Mouse (Mus musculus) liver, embryonic 14.5 days (tissue): ENCODE data around the gene Trnp1. TPM values are rescaled to one million over a fixed set of nuclear protein-coding genes. Genes with fewer than 3 reads are reported as not detected.

Source experiments
- ATAC-seq: fragments of 200-750 bp; cut with Nextera tagmentation; 2 replicates; pipeline ENCODE4 v1.8.0; 2017; ENCODE audit warnings: moderate number of reproducible peaks, mild to moderate bottlenecking, moderate library complexity; ENCODE audit not compliant: insufficient read depth
- DNase-seq, 3 experiments: peaks; one replicate each; pipeline ENCODE4 v3.0.0-alpha.2; 2012 to 2013; ENCODE audit warnings: low read depth in 3 of 3, low spot score in 3 of 3
- H3K27ac ChIP-seq: fragments of 300-500 bp; sonication (generic); 2 replicates; pipeline ENCODE4 v1.5.1; 2014; ENCODE audit warnings: moderate library complexity, mild to moderate bottlenecking, control low read depth, inconsistent platforms
- H3K27me3 ChIP-seq: fragments of 300-500 bp; sonication (generic); 2 replicates; pipeline ENCODE4 v1.6.1; 2014; ENCODE audit warnings: mild to moderate bottlenecking, low read length, moderate library complexity; ENCODE audit not compliant: control insufficient read depth, insufficient read depth
- H3K36me3 ChIP-seq: fragments of 300-500 bp; sonication (generic); replicated peaks from 2 replicates; pipeline ENCODE4 v1.6.1; 2014; ENCODE audit warnings: low read depth; ENCODE audit not compliant: control insufficient read depth, insufficient read depth
- H3K4me1 ChIP-seq, 2 experiments: fragments of 200-500 bp in 1 of 2; fragments of 300-500 bp in 1 of 2; sonication (generic) in 1 of 2; replicated peaks; 2 replicates each; pipeline ENCODE4 v1.6.1; 2012 to 2014; ENCODE audit warnings: antibody characterized with exemption in 1 of 2, inconsistent platforms in 1 of 2, low read length in 1 of 2; ENCODE audit not compliant: control insufficient read depth in 2 of 2, insufficient read depth in 2 of 2
- H3K4me2 ChIP-seq: fragments of 300-500 bp; sonication (generic); 2 replicates; pipeline ENCODE4 v1.6.1; 2014; ENCODE audit warnings: low read depth, mild to moderate bottlenecking, control low read depth, moderate library complexity
- H3K4me3 ChIP-seq, 2 experiments: fragments of 200-500 bp in 1 of 2; fragments of 300-500 bp in 1 of 2; sonication (generic) in 1 of 2; 2 replicates each; pipeline ENCODE4 v1.5.1; 2012 to 2014; ENCODE audit warnings: low read depth in 2 of 2, low read length in 2 of 2, mild to moderate bottlenecking in 2 of 2, control low read depth in 1 of 2, inconsistent platforms in 1 of 2, moderate library complexity in 1 of 2; ENCODE audit not compliant: insufficient read depth in 1 of 2
- H3K9ac ChIP-seq: fragments of 300-500 bp; sonication (generic); replicated peaks from 2 replicates; pipeline ENCODE4 v1.6.1; 2014; ENCODE audit warnings: mild to moderate bottlenecking, control low read depth, moderate library complexity
- H3K9me3 ChIP-seq: fragments of 300-500 bp; sonication (generic); 2 replicates; pipeline ENCODE4 v1.6.1; 2016; ENCODE audit warnings: low read length, mixed read lengths; ENCODE audit not compliant: control insufficient read depth
- CTCF ChIP-seq: IDR thresholded peaks from 2 replicates; pipeline ENCODE4 v1.5.1; 2016; ENCODE audit warnings: antibody characterized with exemption, low read depth, control low read depth
- EP300 ChIP-seq: IDR thresholded peaks from 2 replicates; pipeline ENCODE4 v1.6.1; 2016; ENCODE audit warnings: antibody characterized with exemption, low read depth
- WGBS: fragments of 180-500 bp; shearing (Covaris S2); extraction: QIAGEN DNeasy Blood & Tissue Kit; methylation state at CpG from one replicate; pipeline ENCODE4 v1.1.7; 2014; ENCODE audit not compliant: insufficient replicate concordance; 5-methylcytosine and 5-hydroxymethylcytosine counted together
- polyA plus RNA-seq, 2 experiments: library from polyadenylated mRNA; depleted of rRNA in 1 of 2; stranded (reverse) in 1 of 2; unstranded in 1 of 2; fragments of >200 nt; fragmentation: Nextera tagmentation in 1 of 2; extraction: Ambion mirVana in 1 of 2; gene quantifications; 2 replicates each; pipeline versions ENCODE4 v1.2.1 to v1.2.3; 2012 to 2014

Gene Trnp1
- polyA plus RNA-seq, 2 experiments, result 0.04 TPM; not detected in 1

- DNase-seq, result no peak
- Histone ChIP-seq H3K36me3 (no peaks in the 10 kb centered on the region), H3K9ac (no peak overlapping the region), H3K4me1 (no peaks in the 10 kb centered on the region), H3K4me3 (no peak overlapping the region), H3K4me2 (no peak overlapping the region), H3K9me3 (no peaks in the 10 kb centered on the region), H3K27ac (no peak overlapping the region), H3K27me3 (peaks cover 5% of the 10 kb centered on the region; the same call in 1 of the 2 replicates)
- 48% methylated on average over 5 of the region's 5 CpGs for WGBS
- no peak for ATAC-seq
- no peak for TF ChIP-seq EP300
- TF ChIP-seq CTCF, result no peak
These were observed 12.7 kb upstream of the Trnp1 start for GRCm38 (mm10) chr4:133511050-133511449.

DNA sequence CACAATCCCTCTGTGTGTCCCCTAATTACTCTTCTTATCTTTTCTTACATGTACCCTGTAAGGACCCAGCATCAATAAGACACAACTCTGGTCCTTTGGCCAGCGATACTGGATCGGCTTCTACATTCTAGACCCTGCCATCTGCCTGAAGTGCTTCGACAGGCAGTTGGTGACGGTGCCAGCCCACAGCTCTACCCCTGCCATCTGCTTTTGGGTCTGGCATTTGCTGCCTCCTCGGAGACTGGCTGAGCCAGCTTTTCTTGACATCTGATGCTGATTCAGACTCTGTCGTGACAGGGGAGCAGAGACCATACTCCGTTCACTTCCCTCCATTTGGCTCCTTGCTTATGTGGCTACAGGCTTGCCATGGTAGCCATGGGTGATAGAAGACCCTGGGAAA lies 10.6 kb upstream of the Trnp1 start:
- TF ChIP-seq CTCF (no peak), EP300 (no peak)
- Histone ChIP-seq H3K4me3 (no peak overlapping the region), H3K9me3 (no peaks in the 10 kb centered on the region), H3K9ac (no peak overlapping the region), H3K4me2 (no peak overlapping the region), H3K36me3 (no peaks in the 10 kb centered on the region), H3K4me1 (no peaks in the 10 kb centered on the region), H3K27ac (no peak overlapping the region), H3K27me3 (peaks cover 13% of the 10 kb centered on the region)
- DNase-seq (no peak), ATAC-seq (no peak)
- 60% methylated on average over 7 of the region's 7 CpGs for WGBS

GRCm38 (mm10) chr4:133506573-133506972 lies 8.2 kb upstream of the Trnp1 start:
- no peak for ATAC-seq
- Histone ChIP-seq H3K27ac (no peak overlapping the region), H3K4me2 (no peak overlapping the region), H3K4me1 (no peaks in the 10 kb centered on the region), H3K9ac (no peak overlapping the region), H3K4me3 (no peak overlapping the region), H3K9me3 (no peaks in the 10 kb centered on the region), H3K27me3 (peaks cover 21% of the 10 kb centered on the region), H3K36me3 (no peaks in the 10 kb centered on the region)
- DNase-seq, result no peak
- TF ChIP-seq CTCF (no peak), EP300 (no peak)
- 21% methylated on average over 5 of the region's 5 CpGs for WGBS

DNA sequence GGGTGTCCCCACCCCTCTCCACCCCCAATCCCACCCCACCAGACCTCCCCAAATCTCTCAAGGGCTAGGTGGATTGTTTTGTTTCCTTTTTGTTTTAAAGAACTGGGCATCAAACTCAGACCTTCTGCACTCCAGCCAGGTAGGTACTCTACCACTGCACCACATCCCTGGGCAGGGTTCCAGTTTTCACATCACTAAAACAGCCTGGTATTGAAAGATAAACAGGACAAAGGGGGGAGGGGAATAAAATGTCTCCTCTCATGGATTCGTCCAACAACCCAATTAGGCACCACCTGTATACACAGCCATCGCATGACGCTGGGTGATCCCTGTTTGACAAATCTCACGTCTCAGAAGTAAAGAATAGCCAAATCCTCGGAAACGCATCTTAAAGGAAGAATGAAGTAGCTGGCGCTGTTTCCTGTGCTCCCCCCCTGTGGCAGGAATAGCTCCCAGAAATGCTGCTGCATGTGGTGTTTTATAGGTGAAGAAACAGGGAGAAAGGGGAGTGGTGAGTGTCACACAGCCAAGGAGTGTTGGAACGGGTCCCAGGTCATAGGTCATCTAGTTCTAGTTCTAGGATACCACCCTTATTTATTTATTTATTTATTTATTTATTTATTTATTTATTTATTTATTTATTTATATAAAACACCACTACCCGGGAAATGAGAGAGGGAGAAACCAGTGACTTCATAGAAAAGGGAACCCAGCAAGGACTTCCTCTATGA lies 6.6 kb upstream of the Trnp1 start:
- H3K27me3 ChIP-seq, result peaks cover 29% of the 10 kb centered on the region

GRCm38 (mm10) chr4:133504300-133504699 lies 6.0 kb upstream of the Trnp1 start:
- Histone ChIP-seq H3K27ac (no peak overlapping the region), H3K27me3 (peaks cover 35% of the 10 kb centered on the region), H3K9me3 (no peaks in the 10 kb centered on the region), H3K4me3 (no peak overlapping the region), H3K9ac (no peak overlapping the region), H3K4me2 (no peak overlapping the region), H3K4me1 (no peaks in the 10 kb centered on the region), H3K36me3 (no peaks in the 10 kb centered on the region)
- TF ChIP-seq CTCF (no peak), EP300 (no peak)
- 32% methylated on average over 5 of the region's 5 CpGs for WGBS
- ATAC-seq, result no peak
- DNase-seq, result no peak

More for the DNA sequence above, 6.6 kb upstream of the Trnp1 start:
- Histone ChIP-seq H3K9me3 (no peaks in the 10 kb centered on the region), H3K36me3 (no peaks in the 10 kb centered on the region), H3K4me2 (no peak overlapping the region), H3K4me1 (no peaks in the 10 kb centered on the region), H3K9ac (no peak overlapping the region), H3K4me3 (no peak overlapping the region), H3K27ac (no peak overlapping the region)
- 44% methylated on average over 9 of the region's 9 CpGs for WGBS
- ATAC-seq (no peak), DNase-seq (no peak)
- TF ChIP-seq EP300, result no peak
- TF ChIP-seq CTCF, result no peak
